Mouse (Mus musculus) left cerebral cortex, adult 11 months (tissue): ENCODE data around the gene Dnal4.

Source experiments
- DNase-seq: peaks from one replicate; pipeline ENCODE4 v3.0.0; 2022; ENCODE audit warnings: low spot score

The Dnal4 gene

GRCm38 (mm10) chr15:79763601-79764246 lies 13.9 kb downstream of the Dnal4 start:
- DNase-seq: no peak

GRCm38 (mm10) chr15:79763001-79763400 lies 14.6 kb downstream of the Dnal4 start:
- no peak for DNase-seq

- no peak for DNase-seq
Measured at GRCm38 (mm10) chr15:79760956-79761355, 16.7 kb downstream of the Dnal4 start.

- DNase-seq: no peak
Measured at GRCm38 (mm10) chr15:79757118-79757517, 20.5 kb downstream of the Dnal4 start.

DNA sequence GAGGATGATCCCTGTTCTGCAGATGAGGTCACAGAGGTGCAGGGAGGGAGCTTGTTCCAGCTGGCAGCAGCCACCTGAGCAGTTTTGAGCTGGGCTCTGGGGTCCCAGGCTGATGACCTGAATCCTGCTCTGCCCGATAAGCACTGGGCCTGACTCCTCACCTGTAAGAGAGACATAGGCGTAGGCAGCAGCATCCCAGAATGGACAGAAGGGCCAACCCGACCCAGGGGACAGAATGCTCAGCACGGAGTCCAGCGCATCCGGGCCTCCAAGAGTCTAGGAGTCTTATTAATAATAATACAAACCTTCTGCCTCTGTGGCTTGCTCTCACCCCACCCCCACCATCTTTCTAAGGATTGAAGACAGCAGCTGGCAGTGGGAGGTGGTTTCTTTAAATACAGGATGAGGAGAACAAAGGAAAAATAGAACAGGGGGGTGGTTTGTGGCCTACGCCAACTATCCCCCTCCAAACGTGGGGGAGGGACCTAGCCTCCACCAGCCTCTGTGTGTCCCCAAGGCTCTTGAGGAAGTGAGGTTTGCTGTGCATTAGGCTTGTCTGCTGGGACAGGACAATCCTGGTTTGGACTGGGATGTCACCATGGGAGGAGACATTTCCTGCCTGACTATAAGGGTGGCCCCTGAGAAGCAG lies 21.5 kb downstream of the Dnal4 start:
- no peak for DNase-seq

DNA sequence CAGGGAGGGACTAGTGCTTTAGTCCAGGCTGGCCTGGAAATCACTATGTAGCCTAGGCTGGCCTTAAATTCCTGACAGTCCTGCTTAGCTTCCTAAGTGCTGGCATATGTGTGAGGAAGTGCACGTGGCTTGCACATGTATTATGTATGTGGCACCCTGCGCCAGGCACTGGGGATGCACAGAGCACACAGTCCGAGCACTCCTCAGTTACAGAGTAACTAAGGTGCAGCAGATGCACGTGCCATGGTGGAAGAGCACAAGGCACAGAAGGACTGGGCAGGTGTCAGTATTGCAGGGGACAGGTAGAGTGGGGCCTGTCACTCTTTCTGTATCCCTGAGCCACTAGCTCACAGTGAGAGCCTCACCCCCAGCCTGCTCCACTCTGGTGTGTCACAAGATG lies 22.5 kb downstream of the Dnal4 start:
- no peak for DNase-seq

DNA sequence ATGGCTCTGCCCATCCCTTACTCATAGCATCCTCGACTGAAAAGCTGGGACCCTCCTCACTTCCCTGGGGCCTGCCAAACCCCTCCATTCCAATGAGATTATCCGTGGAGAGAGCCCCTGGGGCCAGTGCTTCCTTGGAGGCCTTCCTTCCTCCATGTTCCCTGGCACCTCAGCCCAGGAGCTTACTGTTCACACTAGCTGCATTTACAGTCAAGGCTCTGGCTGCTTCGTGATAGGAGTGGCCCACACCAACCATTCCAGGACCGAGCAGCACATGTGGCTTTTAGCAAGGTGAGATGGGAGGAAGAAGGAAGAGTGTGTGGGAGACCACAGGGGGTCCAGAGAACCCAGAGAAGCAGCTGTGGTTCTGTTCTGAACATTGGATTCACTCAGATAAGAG lies 23.8 kb downstream of the Dnal4 start:
- no peak for DNase-seq

- DNase-seq: no peak
Measured at GRCm38 (mm10) chr15:79753420-79753752, 24.3 kb downstream of the Dnal4 start.

DNA sequence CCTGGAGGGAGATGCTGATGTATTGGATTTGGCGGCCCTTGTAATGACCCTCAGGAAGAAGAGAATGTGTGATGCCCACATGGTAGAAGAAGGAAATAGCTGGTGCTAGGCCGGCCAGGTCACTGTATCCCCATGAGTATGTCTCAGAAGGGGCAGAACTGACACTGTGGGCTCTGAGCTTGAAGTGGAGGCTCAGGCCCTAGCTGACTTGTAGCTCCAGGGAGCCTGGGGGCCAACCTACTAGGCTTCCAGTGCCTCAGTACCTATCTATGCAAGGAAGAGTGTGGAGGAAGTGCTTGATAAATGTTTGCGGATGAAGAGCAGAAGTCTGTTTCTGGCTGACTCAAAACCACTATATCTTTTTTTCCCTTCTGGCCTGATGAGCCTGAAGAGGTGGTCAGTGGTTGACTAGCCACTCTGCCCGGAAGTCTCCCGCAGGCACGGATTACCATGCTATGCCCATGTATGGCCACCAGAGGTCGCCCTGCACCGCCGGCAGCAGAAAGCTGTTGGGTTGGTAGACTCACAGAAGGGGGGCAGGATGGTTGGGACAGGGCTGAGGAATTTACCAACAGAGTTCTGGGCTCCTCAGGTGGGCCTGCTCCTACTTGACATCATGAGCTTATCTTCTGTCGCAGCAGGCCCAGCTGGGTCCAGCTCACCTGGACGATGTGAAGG lies 24.8 kb downstream of the Dnal4 start:
- no peak for DNase-seq

GRCm38 (mm10) chr15:79751772-79752171 lies 25.9 kb downstream of the Dnal4 start:
- DNase-seq: no peak

DNA sequence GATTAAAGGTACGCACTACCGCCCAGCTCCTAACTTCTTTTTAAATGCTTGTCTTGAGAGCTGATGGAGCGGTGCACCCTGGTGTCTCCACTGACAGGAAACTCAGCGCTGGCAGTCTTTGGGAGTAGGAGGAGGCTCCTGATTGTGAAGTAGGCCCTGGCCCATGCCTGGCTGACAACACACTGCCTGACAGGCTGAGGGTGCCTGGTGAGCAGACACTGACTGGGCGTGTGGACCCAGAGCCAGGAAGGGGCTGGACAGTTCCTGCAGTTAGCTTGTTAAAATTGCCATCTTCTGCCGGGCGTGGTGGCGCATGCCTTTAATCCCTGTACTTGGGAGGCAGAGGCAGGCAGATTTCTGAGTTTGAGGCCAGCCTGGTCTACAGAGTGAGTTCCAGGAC lies 27.4 kb downstream of the Dnal4 start:
- DNase-seq: no peak

GRCm38 (mm10) chr15:79749162-79749561 lies 28.5 kb downstream of the Dnal4 start:
- no peak for DNase-seq

DNA sequence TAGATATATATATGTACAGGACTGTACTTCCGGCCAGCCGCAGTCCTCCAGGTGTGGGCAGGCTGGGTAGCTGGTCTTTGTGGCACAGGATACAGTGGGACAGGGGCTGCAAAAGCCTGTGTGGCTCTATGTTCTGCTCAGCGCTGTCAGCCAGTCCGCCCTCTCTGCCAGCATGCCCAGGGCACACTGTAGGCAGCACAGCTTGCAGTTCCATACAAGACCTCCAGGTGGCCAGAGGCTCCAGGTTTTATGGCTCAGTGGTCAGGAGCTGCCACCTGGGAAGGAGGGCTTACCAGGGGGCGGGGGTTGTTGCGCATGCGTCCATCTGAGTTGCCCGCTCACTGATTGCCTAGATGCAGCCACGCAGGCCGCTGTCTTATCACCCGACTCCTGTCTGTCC lies 29.7 kb downstream of the Dnal4 start:
- no peak for DNase-seq

DNA sequence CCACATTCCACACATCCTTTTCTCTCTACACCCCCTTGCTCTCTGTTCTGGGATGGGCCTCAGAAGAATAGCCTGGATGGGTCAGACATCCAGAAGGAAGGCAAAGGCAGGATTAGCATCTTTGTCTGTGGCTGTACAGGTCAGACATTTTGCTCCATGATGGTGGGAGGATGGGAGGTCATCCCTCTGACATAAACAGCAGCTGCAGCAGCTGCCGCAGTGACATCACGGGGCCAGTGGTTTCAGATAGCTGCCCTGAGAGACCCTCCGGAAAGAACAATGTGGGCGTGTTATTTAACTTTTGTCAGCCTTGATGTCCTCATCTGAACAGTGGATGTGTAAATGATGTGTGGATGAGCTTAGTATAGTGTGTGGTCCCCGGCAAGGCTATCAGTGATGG lies 31.8 kb downstream of the Dnal4 start:
- no peak for DNase-seq

DNA sequence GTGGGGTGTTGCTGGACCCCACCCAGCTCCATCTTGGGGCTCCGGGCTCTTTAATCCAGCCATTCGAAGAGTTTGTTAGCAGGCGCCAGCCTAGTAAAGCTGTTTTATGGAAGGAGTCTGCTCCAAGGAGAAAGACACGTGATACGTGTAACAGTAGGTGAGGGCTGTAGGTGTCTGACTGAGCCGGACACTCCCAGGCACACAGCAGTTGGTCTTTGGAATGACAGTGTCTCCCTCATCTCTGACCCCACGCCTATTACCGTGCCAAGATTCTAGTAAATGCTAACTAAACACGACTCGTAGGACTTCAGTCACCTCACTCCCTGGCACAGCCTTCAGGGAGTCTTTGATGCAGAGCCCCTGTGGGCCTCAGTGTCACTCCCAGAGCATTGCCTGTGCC lies 32.3 kb downstream of the Dnal4 start:
- DNase-seq: no peak

- no peak for DNase-seq
Measured at GRCm38 (mm10) chr15:79744742-79745141, 32.9 kb downstream of the Dnal4 start.

GRCm38 (mm10) chr15:79744001-79744400 lies 33.6 kb downstream of the Dnal4 start:
- no peak for DNase-seq

GRCm38 (mm10) chr15:79742706-79743023 lies 35.0 kb downstream of the Dnal4 start:
- DNase-seq: no peak

- DNase-seq: peak; percentile 89
Measured at GRCm38 (mm10) chr15:79741921-79742705, 35.5 kb downstream of the Dnal4 start, which contains the start of gene Sun2. TSS of gene Sun2 (minus strand) at chr15:79742536.

GRCm38 (mm10) chr15:79741173-79741858 lies 36.3 kb downstream of the Dnal4 start:
- no peak for DNase-seq

DNA sequence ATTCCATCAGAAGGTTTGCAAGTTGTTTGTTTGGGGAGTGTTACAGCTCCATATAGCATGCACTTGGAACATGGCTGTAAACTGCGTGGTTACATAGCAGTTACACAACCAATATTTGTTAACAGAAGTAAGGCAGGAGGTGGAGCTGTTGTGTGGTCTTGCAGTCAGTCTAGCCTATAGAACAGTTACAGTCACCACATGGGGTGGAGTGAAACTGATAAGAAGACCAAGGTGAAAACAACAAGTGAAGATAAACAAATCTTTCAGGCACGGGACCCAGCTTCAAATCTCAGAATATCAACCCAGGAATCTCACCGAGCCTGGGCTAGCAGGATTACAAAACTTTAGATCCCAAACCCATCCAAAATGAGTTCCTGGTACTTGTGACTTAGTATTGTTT lies 36.9 kb downstream of the Dnal4 start:
- DNase-seq: no peak

DNA sequence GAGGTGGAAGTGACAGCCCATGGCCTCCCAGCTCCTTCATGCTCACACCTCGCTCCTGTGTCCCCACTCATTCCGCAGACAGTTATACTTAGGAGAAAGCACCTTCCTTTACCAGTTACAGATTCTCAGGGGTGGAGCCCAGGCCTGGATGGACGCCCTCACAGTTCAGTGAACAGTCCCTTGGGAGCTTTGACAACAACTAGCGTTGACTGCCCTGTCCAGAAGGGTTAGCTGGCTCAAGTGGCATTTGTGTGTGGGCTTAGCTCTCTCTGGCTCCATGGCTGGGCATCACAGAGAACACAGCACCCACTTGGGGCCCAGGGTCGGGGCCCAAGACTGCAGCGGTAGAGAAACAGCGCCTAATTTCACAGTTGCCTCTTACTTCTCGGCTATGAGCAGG lies 43.3 kb downstream of the Dnal4 start:
- no peak for DNase-seq
